Mouse (Mus musculus) cerebellum, adult (tissue): ENCODE data around the gene Vmn2r21.
"Not testable (repeated sequence)": the region's sequence is repeated elsewhere in the genome, so short reads cannot be mapped to it uniquely, and the experiment has no call there.

Experiments used
- ATAC-seq: cut with Nextera tagmentation; 2 replicates; pipeline ENCODE4 v1.9.2; 2017; ENCODE audit warnings: mild to moderate bottlenecking, moderate library complexity, mixed read lengths; ENCODE audit not compliant: insufficient number of reproducible peaks, low FRiP score, low TSS enrichment

The Vmn2r21 gene

GRCm38 (mm10) chr6:123533306-123533705 lies at the start of gene Vmn2r21:
Gene Vmn2r21, minus strand, starts transcription at chr6:123533406.
- ATAC-seq = not testable (repeated sequence)

GRCm38 (mm10) chr6:123574698-123575097 lies 41.5 kb upstream of the Vmn2r21 start:
- ATAC-seq = not testable (repeated sequence)

GRCm38 (mm10) chr6:123539755-123540154 lies 6.5 kb upstream of the Vmn2r21 start:
- ATAC-seq = not testable (repeated sequence)

GRCm38 (mm10) chr6:123522263-123523011 lies 10.8 kb downstream of the Vmn2r21 start:
- not testable (repeated sequence) for ATAC-seq

GRCm38 (mm10) chr6:123473045-123473444 lies 60.2 kb downstream of the Vmn2r21 start:
- not testable (repeated sequence) for ATAC-seq

GRCm38 (mm10) chr6:123472458-123472987 lies 60.7 kb downstream of the Vmn2r21 start:
- not testable (repeated sequence) for ATAC-seq

GRCm38 (mm10) chr6:123468651-123469050 lies 64.6 kb downstream of the Vmn2r21 start:
- ATAC-seq = not testable (repeated sequence)
